Mouse (Mus musculus): Measurements from ENCODE around the gene Ntm. TPM values are rescaled to one million over a fixed set of nuclear protein-coding genes. Genes with fewer than 3 reads are reported as not detected.
A peak's percentile ranks its signal among the peaks of the same experiment; 100 is the strongest.

Gene Ntm
- 20.1 and 21.3 TPM in 2 replicates for polyA plus RNA-seq (2016; fragmentation: Nextera tagmentation; extraction: Ambion mirVana)

GRCm38 (mm10) chr9:29962978-29963377, at the start of gene Ntm:
Ntm (minus strand) TSS chr9:29963141.
- no peak within 1 kb of the TSS for H3K27ac ChIP-seq
- no peaks in the 10 kb centered on the region for H3K9me3 ChIP-seq
- WGBS, result 40% methylated on average over 8 of the region's 8 CpGs
- H3K27me3 ChIP-seq, result peaks cover 53% of the 10 kb centered on the region
- H3K9ac ChIP-seq (replicated peaks), result 0 out of 2 replicates have a peak within 1 kb of the TSS, but pooled peaks have one; percentile 27
- H3K4me3 ChIP-seq (replicated peaks), result peak within 1 kb of the TSS; percentile 40
- H3K4me1 ChIP-seq (replicated peaks), result peaks cover 24% of the 10 kb centered on the region
- peak within 1 kb of the TSS; percentile 78 for H3K4me2 ChIP-seq
- H3K36me3 ChIP-seq, result no peaks in the 10 kb centered on the region
- no peak for ATAC-seq (ENCODE audit: insufficient number of reproducible peaks, insufficient read depth, low FRiP score, low TSS enrichment, low read depth)

GRCm38 (mm10) chr9:30005701-30006100, 42.8 kb upstream of the Ntm start:
- no peaks in the 10 kb centered on the region for H3K9me3 ChIP-seq
- 0 out of 2 replicates have a peak, but pooled peaks cover 3% of the 10 kb centered on the region for H3K27me3 ChIP-seq
- no peak overlapping the region for H3K27ac ChIP-seq
- H3K4me1 ChIP-seq (replicated peaks), result peaks cover 10% of the 10 kb centered on the region
- WGBS, result 64% methylated on average over 8 of the region's 8 CpGs
- no peak overlapping the region for H3K9ac ChIP-seq (replicated peaks)
- no peak overlapping the region for H3K4me3 ChIP-seq (replicated peaks)
- H3K36me3 ChIP-seq, result no peaks in the 10 kb centered on the region
- no peak for ATAC-seq (ENCODE audit: insufficient number of reproducible peaks, insufficient read depth, low FRiP score, low TSS enrichment, low read depth)
- no peak overlapping the region for H3K4me2 ChIP-seq

- WGBS, result 22% methylated on average over 3 of the region's 3 CpGs
Observed at GRCm38 (mm10) chr9:30003612-30004011, 40.7 kb upstream of the Ntm start.

GRCm38 (mm10) chr9:29981177-29981915, 18.4 kb upstream of the Ntm start:
- no peaks in the 10 kb centered on the region for H3K36me3 ChIP-seq
- 0 out of 2 replicates have a peak, but pooled peaks cover 3% of the 10 kb centered on the region for H3K27me3 ChIP-seq
- H3K4me3 ChIP-seq (replicated peaks), result no peak overlapping the region
- no peak overlapping the region for H3K9ac ChIP-seq (replicated peaks)
- H3K27ac ChIP-seq, result no peak overlapping the region
- no peak for ATAC-seq (ENCODE audit: insufficient number of reproducible peaks, insufficient read depth, low FRiP score, low TSS enrichment, low read depth)
- H3K4me1 ChIP-seq (replicated peaks), result no peaks in the 10 kb centered on the region
- H3K9me3 ChIP-seq, result no peaks in the 10 kb centered on the region
- WGBS, result 85% methylated on average over 5 of the region's 5 CpGs
- no peak overlapping the region for H3K4me2 ChIP-seq

More at GRCm38 (mm10) chr9:30003612-30004011, 40.7 kb upstream of the Ntm start:
- Histone ChIP-seq H3K4me3 (replicated peaks) (no peak overlapping the region), H3K27me3 (0 out of 2 replicates have a peak, but pooled peaks cover 3% of the 10 kb centered on the region), H3K4me1 (replicated peaks) (peaks cover 10% of the 10 kb centered on the region), H3K27ac (no peak overlapping the region), H3K9ac (replicated peaks) (no peak overlapping the region), H3K4me2 (no peak overlapping the region), H3K9me3 (no peaks in the 10 kb centered on the region), H3K36me3 (no peaks in the 10 kb centered on the region)
- no peak for ATAC-seq (ENCODE audit: insufficient number of reproducible peaks, insufficient read depth, low FRiP score, low TSS enrichment, low read depth)

GRCm38 (mm10) chr9:29961954-29962867, 730 bp downstream of the Ntm start:
- Histone ChIP-seq H3K4me2 (peak overlapping the region; percentile 78), H3K27me3 (peaks cover 53% of the 10 kb centered on the region), H3K4me1 (replicated peaks) (peaks cover 31% of the 10 kb centered on the region), H3K9ac (replicated peaks) (0 out of 2 replicates have a peak overlapping the region, but pooled peaks have one; percentile 27), H3K36me3 (no peaks in the 10 kb centered on the region), H3K27ac (no peak overlapping the region), H3K4me3 (replicated peaks) (peak overlapping the region; percentile 40), H3K9me3 (no peaks in the 10 kb centered on the region)
- 2% methylated on average over 38 of the region's 38 CpGs for WGBS
- ATAC-seq (ENCODE audit: insufficient number of reproducible peaks, insufficient read depth, low FRiP score, low TSS enrichment, low read depth), result no peak

- WGBS, result 57% methylated on average over 2 of the region's 2 CpGs
- Histone ChIP-seq H3K4me1 (replicated peaks) (peaks cover 34% of the 10 kb centered on the region), H3K36me3 (no peaks in the 10 kb centered on the region), H3K4me2 (peak overlapping the region; percentile 78), H3K9ac (replicated peaks) (0 out of 2 replicates have a peak overlapping the region, but pooled peaks have one; percentile 27), H3K27me3 (peaks cover 53% of the 10 kb centered on the region), H3K9me3 (no peaks in the 10 kb centered on the region), H3K4me3 (replicated peaks) (peak overlapping the region; percentile 40), H3K27ac (no peak overlapping the region)
- ATAC-seq (ENCODE audit: insufficient number of reproducible peaks, insufficient read depth, low FRiP score, low TSS enrichment, low read depth), result no peak
Observed at GRCm38 (mm10) chr9:29961512-29961911, 1.4 kb downstream of the Ntm start.

GRCm38 (mm10) chr9:29960741-29961140, 2.2 kb downstream of the Ntm start:
- ATAC-seq (ENCODE audit: insufficient number of reproducible peaks, insufficient read depth, low FRiP score, low TSS enrichment, low read depth), result no peak
- H3K4me3 ChIP-seq (replicated peaks), result no peak overlapping the region
- peaks cover 50% of the 10 kb centered on the region for H3K27me3 ChIP-seq
- H3K9ac ChIP-seq (replicated peaks), result no peak overlapping the region
- no peak overlapping the region for H3K4me2 ChIP-seq
- no peak overlapping the region for H3K27ac ChIP-seq
- WGBS, result 69% methylated on average over 5 of the region's 5 CpGs
- no peaks in the 10 kb centered on the region for H3K36me3 ChIP-seq
- no peaks in the 10 kb centered on the region for H3K9me3 ChIP-seq
- H3K4me1 ChIP-seq (replicated peaks), result peaks cover 34% of the 10 kb centered on the region

- Histone ChIP-seq H3K36me3 (no peaks in the 10 kb centered on the region), H3K4me2 (no peak overlapping the region), H3K27me3 (peaks cover 49% of the 10 kb centered on the region)
Observed at GRCm38 (mm10) chr9:29960236-29960635, 2.7 kb downstream of the Ntm start.

GRCm38 (mm10) chr9:29956936-29957335, 6.0 kb downstream of the Ntm start:
- H3K9ac ChIP-seq (replicated peaks), result no peak overlapping the region
- H3K27me3 ChIP-seq, result peaks cover 21% of the 10 kb centered on the region
- peaks cover 20% of the 10 kb centered on the region for H3K4me1 ChIP-seq (replicated peaks)
- WGBS, result 65% methylated on average over 5 of the region's 5 CpGs
- H3K4me3 ChIP-seq (replicated peaks), result no peak overlapping the region
- no peak overlapping the region for H3K4me2 ChIP-seq
- H3K27ac ChIP-seq, result no peak overlapping the region
- H3K36me3 ChIP-seq, result no peaks in the 10 kb centered on the region
- no peaks in the 10 kb centered on the region for H3K9me3 ChIP-seq
- no peak for ATAC-seq (ENCODE audit: insufficient number of reproducible peaks, insufficient read depth, low FRiP score, low TSS enrichment, low read depth)

More at GRCm38 (mm10) chr9:29960236-29960635, 2.7 kb downstream of the Ntm start:
- Histone ChIP-seq H3K4me3 (replicated peaks) (no peak overlapping the region), H3K4me1 (replicated peaks) (peaks cover 34% of the 10 kb centered on the region), H3K27ac (no peak overlapping the region), H3K9ac (replicated peaks) (no peak overlapping the region), H3K9me3 (no peaks in the 10 kb centered on the region)
- 48% methylated on average over 3 of the region's 3 CpGs for WGBS
- ATAC-seq (ENCODE audit: insufficient number of reproducible peaks, insufficient read depth, low FRiP score, low TSS enrichment, low read depth), result no peak

- Histone ChIP-seq H3K9ac (replicated peaks) (no peak overlapping the region), H3K27me3 (no peaks in the 10 kb centered on the region), H3K4me2 (no peak overlapping the region), H3K4me1 (replicated peaks) (peaks cover 11% of the 10 kb centered on the region), H3K36me3 (no peaks in the 10 kb centered on the region), H3K4me3 (replicated peaks) (no peak overlapping the region), H3K9me3 (no peaks in the 10 kb centered on the region), H3K27ac (no peak overlapping the region)
- no peak for ATAC-seq (ENCODE audit: insufficient number of reproducible peaks, insufficient read depth, low FRiP score, low TSS enrichment, low read depth)
- WGBS, result 50% methylated on average over 6 of the region's 6 CpGs
Observed at GRCm38 (mm10) chr9:29954031-29954430, 8.9 kb downstream of the Ntm start.

- Histone ChIP-seq H3K9me3 (no peaks in the 10 kb centered on the region), H3K4me2 (no peak overlapping the region), H3K27me3 (no peaks in the 10 kb centered on the region), H3K4me1 (replicated peaks) (no peaks in the 10 kb centered on the region), H3K9ac (replicated peaks) (no peak overlapping the region), H3K36me3 (no peaks in the 10 kb centered on the region), H3K4me3 (replicated peaks) (no peak overlapping the region), H3K27ac (no peak overlapping the region)
- 77% methylated on average over 3 of the region's 3 CpGs for WGBS
- ATAC-seq (ENCODE audit: insufficient number of reproducible peaks, insufficient read depth, low FRiP score, low TSS enrichment, low read depth), result no peak
Observed at GRCm38 (mm10) chr9:29949041-29949440, 13.9 kb downstream of the Ntm start.

Data from limb, embryonic 12.5 days (tissue).